Mouse (Mus musculus) heart, postnatal 0 days (tissue): ENCODE measurements around the gene Lin28a.

Source experiments
- CTCF ChIP-seq: IDR thresholded peaks from 2 replicates; pipeline ENCODE4 v1.5.1; 2016; ENCODE audit warnings: antibody characterized with exemption, control low read depth, low read depth
- EP300 ChIP-seq: IDR thresholded peaks from 2 replicates; pipeline ENCODE4 v1.6.1; 2016; ENCODE audit warnings: antibody characterized with exemption, low read depth

DNA sequence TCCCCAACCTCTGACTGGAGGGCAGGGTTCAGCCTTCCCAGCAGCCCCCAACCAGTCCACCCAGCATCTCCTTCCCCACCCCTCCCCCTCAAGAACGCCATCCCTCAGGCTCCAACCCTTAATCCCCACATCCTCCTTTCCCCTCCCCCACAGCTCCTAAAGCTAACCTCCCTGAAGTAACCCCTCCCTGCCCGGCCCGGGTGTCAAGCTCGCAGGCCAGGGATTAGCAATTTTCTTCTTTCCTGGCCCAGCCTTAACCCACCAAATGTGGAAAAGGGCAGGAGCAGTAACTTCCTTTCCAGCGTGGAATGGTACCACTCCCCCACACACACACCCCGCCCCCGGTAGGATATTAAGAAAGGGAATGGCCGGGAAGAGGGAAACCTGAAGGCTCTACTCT is 1.9 kb downstream of the Lin28a start:
- no peak for TF ChIP-seq CTCF
- TF ChIP-seq EP300: no peak
